Mouse (Mus musculus) CD8-positive naive resting alpha-beta T cell, adult 2 months (primary cell): ENCODE data around the gene Pkn2.

Source experiments
- DNase-seq, 2 experiments: peaks; one replicate each; pipeline ENCODE4 v3.0.0; 2022; ENCODE audit warnings: low read depth in 2 of 2, low spot score in 2 of 2

Pkn2 gene

GRCm38 (mm10) chr3:142743973-142744898 lies 137.6 kb downstream of the Pkn2 start:
- DNase-seq, result peak in 1 of 2 experiments; percentile 27
